Mouse (Mus musculus): Measurements from ENCODE around the gene Tas2r105. TPM values are rescaled to one million over a fixed set of nuclear protein-coding genes. Genes with fewer than 3 reads are reported as not detected.

The Tas2r105 gene
- polyA plus RNA-seq (2012) = not detected in 2 replicates

DNA sequence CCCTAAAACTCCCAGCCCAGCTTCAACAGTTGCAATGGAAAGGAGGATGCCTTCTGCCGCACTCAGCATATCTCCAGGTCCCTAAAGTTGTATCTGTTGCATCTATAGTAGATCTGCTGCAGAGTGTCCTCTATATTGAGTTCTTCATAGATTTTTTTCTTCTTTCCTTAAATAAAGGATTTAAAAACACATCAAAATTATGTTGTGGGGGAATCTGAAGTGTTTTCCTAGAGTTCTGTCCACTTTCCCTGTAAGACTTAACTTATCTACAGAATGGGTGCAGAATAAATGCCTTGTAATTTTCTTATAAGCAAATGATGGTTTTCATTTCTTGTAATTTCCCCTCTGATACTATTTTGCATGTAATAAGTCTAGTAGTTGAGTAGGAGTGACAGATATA, at the start of gene Tas2r105:
Gene Tas2r105 (minus strand): TSS at position 101 of the 400 bp plus-strand sequence.
- TF ChIP-seq GATA1 (IDR thresholded peaks at IDR 0.05; ENCODE audit: low read length) = no peak

DNA sequence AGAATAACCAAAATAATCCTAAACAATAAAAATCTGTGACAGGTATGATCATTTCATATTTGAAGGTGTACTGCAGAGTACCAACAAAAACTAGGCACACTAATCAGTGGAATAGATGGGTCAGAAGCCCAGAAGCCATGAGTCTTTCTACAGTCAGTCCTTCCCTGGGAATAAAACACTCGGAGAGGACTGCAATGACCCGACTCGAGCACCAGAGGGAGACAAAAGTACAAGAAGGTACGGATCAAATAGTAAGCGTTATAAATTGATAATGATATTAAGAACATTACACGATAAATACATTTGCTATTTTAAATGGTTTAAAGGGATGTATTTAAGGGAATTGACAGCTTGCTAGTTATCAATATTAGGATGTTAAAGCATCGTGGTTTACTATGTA, 25.5 kb upstream of the Tas2r105 start:
- TF ChIP-seq GATA1 (IDR thresholded peaks at IDR 0.05; ENCODE audit: low read length) = no peak

DNA sequence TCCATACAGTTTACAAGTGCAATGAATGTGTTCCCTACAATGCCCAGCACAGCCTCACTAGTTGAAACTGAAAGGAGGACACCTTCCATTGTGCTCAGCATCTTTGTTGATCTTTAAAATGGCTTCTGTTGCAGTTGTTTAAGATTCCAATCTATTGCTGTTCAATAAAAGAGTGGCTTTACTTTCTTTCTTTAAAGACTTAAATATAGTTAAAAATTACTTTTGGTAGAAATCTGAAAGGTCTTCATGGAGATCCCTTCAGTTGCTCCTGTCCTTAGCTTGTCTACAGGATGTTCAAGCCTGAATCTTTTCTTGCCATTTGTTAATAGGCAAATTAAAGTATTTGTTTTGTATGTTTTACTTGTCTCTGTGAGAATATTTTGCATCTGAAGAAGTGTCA, 2.7 kb upstream of the Tas2r105 start, which contains the start of gene Tas2r114:
Gene Tas2r114 (minus strand): TSS at position 101 of the 400 bp plus-strand sequence.
- TF ChIP-seq GATA1 (IDR thresholded peaks at IDR 0.05; ENCODE audit: low read length) = no peak

DNA sequence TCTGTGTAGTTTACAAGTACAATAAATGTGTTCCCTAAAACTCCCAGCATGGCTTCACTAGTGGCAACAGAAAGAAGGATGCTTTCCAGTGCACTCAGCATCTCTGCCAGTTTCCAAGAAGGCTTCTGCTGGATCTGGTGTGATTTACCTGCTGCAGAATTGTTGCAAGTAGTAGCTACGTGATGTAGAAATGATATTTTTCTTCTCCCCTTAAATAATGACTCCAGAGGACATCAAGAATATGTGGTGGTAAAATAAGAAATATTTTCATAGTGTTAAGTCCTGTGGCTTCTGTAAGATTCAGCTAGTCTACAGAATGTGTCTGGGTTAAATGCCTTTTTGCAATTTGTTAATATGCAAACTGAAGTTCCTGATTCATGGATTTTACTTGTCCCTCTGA, 1.7 kb downstream of the Tas2r105 start, which contains the start of gene Tas2r104:
Gene Tas2r104 (minus strand): TSS at position 101 of the 400 bp plus-strand sequence.
- no peak for TF ChIP-seq GATA1 (IDR thresholded peaks at IDR 0.05; ENCODE audit: low read length)

DNA sequence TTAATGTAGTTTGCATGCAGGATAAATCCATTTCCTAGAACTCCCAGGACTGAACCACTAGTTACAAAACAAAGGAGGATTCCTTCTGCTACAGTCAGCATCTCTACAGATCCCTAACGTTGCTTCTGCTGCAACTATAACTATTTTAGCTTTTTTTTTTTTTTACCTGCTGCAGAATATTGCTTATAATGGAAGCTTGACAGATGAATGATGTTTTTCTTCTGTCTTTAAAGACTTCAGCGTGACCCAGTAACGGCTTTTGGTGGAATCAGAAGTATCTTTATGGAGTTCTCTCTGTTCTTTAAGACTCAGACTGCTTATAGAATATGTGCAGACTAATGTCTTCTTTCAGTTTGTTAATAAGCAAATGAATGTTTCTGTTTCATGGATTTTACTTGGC, 8.5 kb downstream of the Tas2r105 start, which contains the start of gene Tas2r106:
Gene Tas2r106 (minus strand): TSS at position 101 of the 400 bp plus-strand sequence.
- TF ChIP-seq GATA1 (IDR thresholded peaks at IDR 0.05; ENCODE audit: low read length) = no peak

GRCm38 (mm10) chr6:131660049-131660448, 27.2 kb downstream of the Tas2r105 start, which contains the start of gene Tas2r107:
Tas2r107 (minus strand) TSS chr6:131660149.
- no peak for TF ChIP-seq GATA1 (IDR thresholded peaks at IDR 0.05; ENCODE audit: low read length)

Other genes with a start within 250 kb of the Tas2r105 start
- gene 5430401F13Rik, start 201.1 kb downstream of the Tas2r105 start, polyA plus RNA-seq (2012) = not detected in 2 replicates
- not detected in 2 replicates for gene Gm6619, start 201.1 kb downstream of the Tas2r105 start, polyA plus RNA-seq (2012)
- not detected in 2 replicates for gene Tas2r130, start 56.6 kb downstream of the Tas2r105 start, polyA plus RNA-seq (2012)
- gene Tas2r107, start 27.3 kb downstream of the Tas2r105 start, polyA plus RNA-seq (2012) = not detected in 2 replicates
- not detected in 2 replicates for gene Tas2r106, start 8.6 kb downstream of the Tas2r105 start, polyA plus RNA-seq (2012)
- not detected in 2 replicates for gene Tas2r104, start 1.8 kb downstream of the Tas2r105 start, polyA plus RNA-seq (2012)
- gene Tas2r114, start 2.6 kb upstream of the Tas2r105 start, polyA plus RNA-seq (2012) = not detected in 2 replicates